12 mouse cellular contexts compared by ENCODE assay signal in the genomic region with DNA sequence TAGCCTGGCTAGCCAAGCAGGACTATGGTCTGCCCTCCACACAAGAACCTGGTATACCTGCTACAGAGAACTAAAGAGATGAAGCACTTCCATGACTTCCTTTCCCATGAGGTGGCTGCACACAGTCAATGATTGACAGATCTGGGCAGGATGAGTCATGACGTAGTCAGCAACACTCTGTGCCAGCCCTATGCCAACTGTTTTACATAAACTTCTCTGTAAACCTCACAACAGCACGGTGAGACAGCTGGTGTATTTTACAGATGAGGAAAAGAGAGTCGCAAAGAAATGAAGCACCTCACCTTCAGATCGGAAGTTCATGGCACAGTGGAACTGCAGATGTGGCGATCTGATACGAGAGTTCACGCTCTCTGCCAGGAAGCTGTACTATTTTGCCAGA. TPM values are rescaled to one million over a fixed set of nuclear protein-coding genes. Genes with fewer than 3 reads are reported as not detected.
DNase-seq lines count a peak whose midpoint lies in the region; ATAC-seq lines count a peak whose summit lies in the region.
"Had no signal": no experiment of that assay in that cellular context is flagged by ENCODE, and none has a peak within 500 bp of the region (broad histone marks: within the 10 kb centered on the region; RNA-seq: fewer than 3 reads in every experiment).

No protein-coding gene starts in this region.

- no peaks in the 10 kb centered on the region for H3K36me3 ChIP-seq in forebrain, embryonic 15.5 days
- H3K36me3 ChIP-seq in forebrain, embryonic 12.5 days (replicated peaks) = no peaks in the 10 kb centered on the region
- no peaks in the 10 kb centered on the region for H3K36me3 ChIP-seq in forebrain, embryonic 16.5 days (ENCODE audit: control insufficient read depth, insufficient read depth)
- H3K36me3 ChIP-seq: heart, embryonic 15.5 days; liver, embryonic 15.5 days; stomach, embryonic 15.5 days had no signal

- WGBS in forebrain, embryonic 15.5 days = 87% methylated on average over 7 of the region's 7 CpGs
- WGBS in forebrain, embryonic 12.5 days = 94% methylated on average over 7 of the region's 7 CpGs
- 75% methylated on average over 7 of the region's 7 CpGs for WGBS in forebrain, embryonic 16.5 days

- H3K4me1 ChIP-seq in forebrain, embryonic 15.5 days = peaks cover 3% of the 10 kb centered on the region; the same call in 1 of the 2 replicates
- no peaks in the 10 kb centered on the region for H3K4me1 ChIP-seq in forebrain, embryonic 12.5 days
- no peaks in the 10 kb centered on the region for H3K4me1 ChIP-seq in forebrain, embryonic 16.5 days (replicated peaks; ENCODE audit: control insufficient read depth, insufficient read depth, low read length)
- H3K4me1 ChIP-seq: heart, embryonic 15.5 days; liver, embryonic 15.5 days; stomach, embryonic 15.5 days had no signal

- no peak overlapping the region for H3K9ac ChIP-seq in forebrain, embryonic 15.5 days (replicated peaks)
- H3K9ac ChIP-seq in forebrain, embryonic 12.5 days = no peak overlapping the region
- H3K9ac ChIP-seq in forebrain, embryonic 16.5 days (replicated peaks; ENCODE audit: low read depth, low read length) = no peak overlapping the region
- H3K9ac ChIP-seq: heart, embryonic 15.5 days; liver, embryonic 15.5 days; stomach, embryonic 15.5 days had no signal

- peak; percentile 88 for DNase-seq in 416B (ENCODE audit: low read depth)
- peak; percentile 47 to 52 for DNase-seq in layer of hippocampus, adult 8-10 months (ENCODE audit: low spot score in 2 of 2)
- DNase-seq in testis, postnatal 14 days (ENCODE audit: low spot score) = no peak
- DNase-seq in cerebellum, adult 9-10 months = no peak

- no peaks in the 10 kb centered on the region for H3K9me3 ChIP-seq in forebrain, embryonic 15.5 days
- H3K9me3 ChIP-seq in forebrain, embryonic 12.5 days = 0 out of 2 replicates have a peak, but pooled peaks cover 8% of the 10 kb centered on the region
- no peaks in the 10 kb centered on the region; the same call in 1 of the 2 replicates for H3K9me3 ChIP-seq in forebrain, embryonic 16.5 days (ENCODE audit: control insufficient read depth, low read length)
- H3K9me3 ChIP-seq: heart, embryonic 15.5 days; liver, embryonic 15.5 days; stomach, embryonic 15.5 days had no signal

- H3K27me3 ChIP-seq in forebrain, embryonic 15.5 days = no peaks in the 10 kb centered on the region
- H3K27me3 ChIP-seq in forebrain, embryonic 12.5 days = no peaks in the 10 kb centered on the region
- H3K27me3 ChIP-seq in forebrain, embryonic 16.5 days (replicated peaks; ENCODE audit: control insufficient read depth, insufficient read depth, low read length) = no peaks in the 10 kb centered on the region
- H3K27me3 ChIP-seq: heart, embryonic 15.5 days; liver, embryonic 15.5 days; stomach, embryonic 15.5 days had no signal

- H3K4me3 ChIP-seq in forebrain, embryonic 15.5 days = no peak overlapping the region
- no peak overlapping the region for H3K4me3 ChIP-seq in forebrain, embryonic 12.5 days (replicated peaks)
- no peak overlapping the region for H3K4me3 ChIP-seq in forebrain, embryonic 16.5 days (replicated peaks; ENCODE audit: low read length)
- H3K4me3 ChIP-seq: heart, embryonic 15.5 days; liver, embryonic 15.5 days; stomach, embryonic 15.5 days had no signal

- no peak overlapping the region for H3K4me2 ChIP-seq in forebrain, embryonic 15.5 days (replicated peaks)
- H3K4me2 ChIP-seq in forebrain, embryonic 12.5 days = no peak overlapping the region
- H3K4me2 ChIP-seq in forebrain, embryonic 16.5 days (ENCODE audit: low read length) = no peak overlapping the region
- H3K4me2 ChIP-seq: heart, embryonic 15.5 days; liver, embryonic 15.5 days; midbrain, embryonic 11.5 days; stomach, embryonic 15.5 days had no signal

- no peak overlapping the region for H3K27ac ChIP-seq in forebrain, embryonic 15.5 days (replicated peaks)
- H3K27ac ChIP-seq in forebrain, embryonic 12.5 days = no peak overlapping the region
- H3K27ac ChIP-seq in forebrain, embryonic 16.5 days (ENCODE audit: low read length) = no peak overlapping the region
- H3K27ac ChIP-seq: heart, embryonic 15.5 days; liver, embryonic 15.5 days; stomach, embryonic 15.5 days had no signal

- ATAC-seq in forebrain, embryonic 15.5 days (replicated peaks) = peak; percentile 55; the same call in 1 of the 2 replicates
- ATAC-seq in forebrain, embryonic 12.5 days (ENCODE audit: low FRiP score) = no peak
- ATAC-seq in forebrain, embryonic 16.5 days = peak; percentile 78
- ATAC-seq in megakaryocyte, adult 5-6 weeks (ENCODE audit: poor library complexity, severe bottlenecking) = no peak

RNA-seq across cellular contexts. Expression of a gene that starts 47.8 kb away (rescaled TPM):
- polyA plus RNA-seq in forebrain, embryonic 15.5 days (2015; fragmentation: Nextera tagmentation; extraction: Ambion mirVana) = 0.29 TPM in 2 replicates
- 0.20 and 0.37 TPM in 2 replicates for polyA plus RNA-seq in forebrain, embryonic 12.5 days (2016; fragmentation: Nextera tagmentation; extraction: Ambion mirVana)
- 0.23 and 0.35 TPM in 2 replicates for polyA plus RNA-seq in forebrain, embryonic 16.5 days (2015; fragmentation: Nextera tagmentation; extraction: Ambion mirVana)
- 1 to 10 TPM; 2.4 to 6.3 (median 4.3) TPM for total RNA-seq in layer of hippocampus, adult 8-10 months (2022)
- 1.0 and 1.2 TPM in 2 replicates for total RNA-seq in megakaryocyte, adult 5-6 weeks (2015)
- 1.4 and 13.3 TPM in 2 replicates for total RNA-seq in megakaryocyte, adult 5-6 weeks (2017)
- polyA plus RNA-seq: midbrain, embryonic 11.5 days had no signal

Comparison
In these comparisons a context has a peak if more than half of its experiments do, and no peak if none do; other contexts are left out.
1. ATAC-seq: peak in forebrain, embryonic 15.5 days (single experiment) and forebrain, embryonic 16.5 days (single experiment); none in forebrain, embryonic 12.5 days (single experiment) and megakaryocyte, adult 5-6 weeks (single experiment).
2. DNase-seq: peak in 416B (single experiment) and layer of hippocampus, adult 8-10 months (2 of 2); none in testis, postnatal 14 days (single experiment) and cerebellum, adult 9-10 months (single experiment).